Mouse (Mus musculus): ENCODE measurements at regions not wholly inside any gene's neighbourhood (a gene's known extent, or its start where the extent isn't known, plus 50 kb on each side); places are given as distances from the start of the nearest gene placed in this dataset.
"Not testable (repeated sequence)": the region's sequence is repeated elsewhere in the genome, so short reads cannot be mapped to it uniquely, and the experiment has no call there.

DNA sequence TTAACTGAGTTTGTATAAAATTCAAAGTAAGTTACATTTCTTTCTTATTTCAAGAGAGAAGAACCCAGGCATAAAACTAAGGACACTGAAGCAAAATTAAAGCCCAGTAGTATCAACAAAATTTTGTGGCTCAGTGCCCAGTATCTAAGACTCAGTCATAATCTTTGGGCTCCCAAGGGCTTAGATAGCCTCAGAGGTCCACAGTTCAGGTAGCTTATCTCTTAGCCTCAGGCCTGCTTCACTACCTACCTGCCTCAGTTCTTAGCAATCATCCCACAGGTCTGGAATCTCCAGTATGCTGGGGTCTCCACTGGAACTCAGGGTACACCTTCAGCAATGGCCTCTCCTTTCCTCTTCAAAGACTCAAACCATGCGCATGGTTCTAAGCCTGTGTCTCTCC lies 531.4 kb upstream of the Olfr1507 start:
- not testable (repeated sequence) for TF ChIP-seq CTCF, EP300 (IDR thresholded peaks at IDR 0.05; ENCODE audit: low read depth)

Data from heart, postnatal 0 days (tissue).